Mouse (Mus musculus) heart, embryonic 14.5 days (tissue): ENCODE data around the gene Bicral. TPM values are rescaled to one million over a fixed set of nuclear protein-coding genes. Genes with fewer than 3 reads are reported as not detected.

Source experiments
- ATAC-seq: fragments of 200-750 bp; cut with Nextera tagmentation; 2 replicates; pipeline ENCODE4 v1.8.0; 2017; ENCODE audit warnings: low read depth, moderate TSS enrichment; ENCODE audit not compliant: insufficient number of reproducible peaks, insufficient read depth, low FRiP score
- H3K27ac ChIP-seq, 2 experiments: fragments of 200-500 bp in 1 of 2; fragments of 300-500 bp in 1 of 2; sonication (generic) in 1 of 2; replicated peaks in 1 of 2; 2 replicates each; pipeline ENCODE4 v1.5.1; 2012 to 2014; ENCODE audit warnings: low read depth in 2 of 2, low read length in 2 of 2, control low read depth in 1 of 2, mild to moderate bottlenecking in 1 of 2, mixed read lengths in 1 of 2; ENCODE audit not compliant: control insufficient read depth in 1 of 2, insufficient read depth in 1 of 2
- H3K27me3 ChIP-seq: fragments of 300-500 bp; sonication (generic); 2 replicates; pipeline ENCODE4 v1.6.1; 2014; ENCODE audit warnings: mild to moderate bottlenecking, low read length, control low read depth; ENCODE audit not compliant: control insufficient read depth, insufficient read depth
- H3K36me3 ChIP-seq: fragments of 300-500 bp; sonication (generic); 2 replicates; pipeline ENCODE4 v1.6.1; 2014; ENCODE audit warnings: mild to moderate bottlenecking, control low read depth, low read length, mixed read lengths; ENCODE audit not compliant: control insufficient read depth, insufficient read depth
- H3K4me1 ChIP-seq, 2 experiments: fragments of 200-500 bp in 1 of 2; fragments of 300-500 bp in 1 of 2; sonication (generic) in 1 of 2; 2 replicates each; pipeline ENCODE4 v1.6.1; 2012 to 2014; ENCODE audit warnings: low read length in 2 of 2, control low read depth in 1 of 2, mixed read lengths in 1 of 2; ENCODE audit not compliant: control insufficient read depth in 2 of 2, insufficient read depth in 2 of 2
- H3K4me2 ChIP-seq: fragments of 300-500 bp; sonication (generic); 2 replicates; pipeline ENCODE4 v1.6.1; 2014; ENCODE audit warnings: mild to moderate bottlenecking, low read length
- H3K4me3 ChIP-seq, 2 experiments: fragments of 200-500 bp in 1 of 2; fragments of 300-500 bp in 1 of 2; sonication (generic) in 1 of 2; 2 replicates each; pipeline ENCODE4 v1.5.1; 2012 to 2014; ENCODE audit warnings: low read length in 2 of 2, mild to moderate bottlenecking in 2 of 2, control low read depth in 1 of 2, low read depth in 1 of 2, moderate library complexity in 1 of 2; ENCODE audit not compliant: control insufficient read depth in 1 of 2, insufficient read depth in 1 of 2
- H3K9ac ChIP-seq: fragments of 300-500 bp; sonication (generic); 2 replicates; pipeline ENCODE4 v1.6.1; 2014; ENCODE audit warnings: mild to moderate bottlenecking, low read length
- H3K9me3 ChIP-seq: fragments of 300-500 bp; sonication (generic); 2 replicates; pipeline ENCODE4 v1.6.1; 2016; ENCODE audit warnings: low read length, control low read depth; ENCODE audit not compliant: control insufficient read depth
- WGBS: fragments of 180-500 bp; shearing (Covaris S2); extraction: QIAGEN DNeasy Blood & Tissue Kit; methylation state at CpG from one replicate; pipeline ENCODE4 v1.1.7; 2014; 5-methylcytosine and 5-hydroxymethylcytosine counted together
- polyA plus RNA-seq: library from polyadenylated mRNA; unstranded; fragments of >200 nt; fragmentation: Nextera tagmentation; extraction: Ambion mirVana; gene quantifications from 2 replicates; pipeline ENCODE4 v1.2.1, GENCODE M21; 2014

Bicral gene
- polyA plus RNA-seq, 1 experiment from 2014 or later, result 6.4 TPM

- no peak for ATAC-seq
- H3K9me3 ChIP-seq, result no peaks in the 10 kb centered on the region
- no peaks in the 10 kb centered on the region for H3K36me3 ChIP-seq
- peaks cover 5% of the 10 kb centered on the region; the same call in 1 of the 2 replicates for H3K27me3 ChIP-seq
- no peak overlapping the region for H3K4me2 ChIP-seq
- no peak overlapping the region for H3K4me3 ChIP-seq
- H3K4me1 ChIP-seq, result peaks cover 9 to 23% of the 10 kb centered on the region in 2 experiments
- H3K27ac ChIP-seq, result no peak overlapping the region
- H3K9ac ChIP-seq, result no peak overlapping the region
- WGBS, result 88% methylated on average over 9 of the region's 9 CpGs
Measured at GRCm38 (mm10) chr17:46883107-46883506, 24.8 kb upstream of the Bicral start.

GRCm38 (mm10) chr17:46881728-46882127 is 23.4 kb upstream of the Bicral start:
- no peak overlapping the region for H3K27ac ChIP-seq
- WGBS, result 80% methylated on average over 6 of the region's 6 CpGs
- ATAC-seq, result no peak
- no peaks in the 10 kb centered on the region for H3K9me3 ChIP-seq
- no peaks in the 10 kb centered on the region for H3K36me3 ChIP-seq
- peaks cover 5% of the 10 kb centered on the region; the same call in 1 of the 2 replicates for H3K27me3 ChIP-seq
- H3K4me1 ChIP-seq, result peaks cover 9 to 23% of the 10 kb centered on the region in 2 experiments
- no peak overlapping the region for H3K4me3 ChIP-seq
- no peak overlapping the region for H3K9ac ChIP-seq
- no peak overlapping the region for H3K4me2 ChIP-seq

DNA sequence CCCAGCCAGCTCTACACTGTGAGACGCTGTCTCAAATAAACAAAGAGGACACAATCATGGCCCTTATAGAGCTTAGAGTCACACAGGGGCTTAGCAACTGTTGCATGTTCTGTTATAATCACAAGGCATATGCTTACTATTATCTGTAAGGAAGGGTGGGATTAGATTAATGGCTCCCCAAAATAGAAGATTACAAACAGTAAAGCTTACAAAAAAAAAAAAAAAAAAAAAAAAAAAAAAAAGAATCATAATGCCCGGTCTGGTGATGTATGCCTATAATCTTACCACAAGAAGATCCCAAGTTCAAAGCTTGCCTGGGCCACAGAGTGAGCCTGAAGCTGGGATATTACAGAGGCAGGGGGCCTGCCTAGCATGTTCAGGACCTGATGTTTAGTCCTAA is 22.0 kb upstream of the Bicral start:
- peaks cover 5% of the 10 kb centered on the region; the same call in 1 of the 2 replicates for H3K27me3 ChIP-seq
- no peaks in the 10 kb centered on the region for H3K36me3 ChIP-seq
- peak overlapping the region; percentile 12 to 73; a peak in 2 of 4 replicates for H3K27ac ChIP-seq
- no peak for ATAC-seq
- no peak overlapping the region for H3K4me2 ChIP-seq
- no peaks in the 10 kb centered on the region for H3K9me3 ChIP-seq
- H3K4me3 ChIP-seq, result no peak overlapping the region
- no peak overlapping the region for H3K9ac ChIP-seq
- 60% methylated on average over 2 of the region's 2 CpGs for WGBS
- H3K4me1 ChIP-seq, result peaks cover 0 to 11% of the 10 kb centered on the region in 2 experiments; a peak in 2 of 4 replicates

DNA sequence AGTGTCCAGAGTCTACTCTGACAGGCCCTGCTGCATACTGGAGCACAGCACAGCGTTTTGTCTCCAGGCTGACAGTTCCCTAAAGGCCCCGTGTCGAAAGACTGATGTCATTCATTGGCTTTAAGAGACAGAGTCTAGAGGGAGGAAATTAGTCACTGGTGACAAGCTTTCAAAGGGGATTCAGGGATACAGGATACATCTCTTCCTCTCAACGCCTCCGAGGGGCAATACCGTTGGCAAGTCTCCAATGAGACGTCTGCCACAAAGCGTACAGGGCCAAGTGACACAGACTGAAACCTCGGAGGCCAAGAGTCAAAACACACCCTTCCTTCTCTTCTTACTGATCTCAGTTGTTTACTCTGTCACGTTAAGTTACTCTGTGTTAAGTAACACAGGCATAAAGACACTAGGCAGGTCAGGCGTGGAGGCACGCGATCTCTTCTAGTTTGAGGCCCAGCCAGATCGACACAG is 21.6 kb upstream of the Bicral start:
- Histone ChIP-seq H3K27me3 (peaks cover 5% of the 10 kb centered on the region; the same call in 1 of the 2 replicates), H3K4me1 (peaks cover 0 to 8% of the 10 kb centered on the region in 2 experiments; a peak in 2 of 4 replicates), H3K9me3 (no peaks in the 10 kb centered on the region), H3K27ac (peak overlapping the region; percentile 57 to 73), H3K4me3 (no peak overlapping the region), H3K36me3 (no peaks in the 10 kb centered on the region), H3K9ac (no peak overlapping the region), H3K4me2 (no peak overlapping the region)
- peak; percentile 41 for ATAC-seq
- 18% methylated on average over 14 of the region's 14 CpGs for WGBS

GRCm38 (mm10) chr17:46877061-46877460 is 18.8 kb upstream of the Bicral start:
- H3K4me2 ChIP-seq, result no peak overlapping the region
- 83% methylated on average over 5 of the region's 5 CpGs for WGBS

GRCm38 (mm10) chr17:46876371-46876950 is 18.2 kb upstream of the Bicral start:
- 73% methylated on average over 8 of the region's 8 CpGs for WGBS
- Histone ChIP-seq H3K27ac (0 out of 4 replicates have a peak overlapping the region, but pooled peaks of 1 of the 2 experiments have one; percentile 22), H3K9ac (no peak overlapping the region)

More at GRCm38 (mm10) chr17:46877061-46877460, 18.8 kb upstream of the Bicral start:
- no peaks in the 10 kb centered on the region for H3K27me3 ChIP-seq
- peaks cover 13 to 24% of the 10 kb centered on the region in 2 experiments for H3K4me1 ChIP-seq
- H3K9ac ChIP-seq, result no peak overlapping the region
- no peak for ATAC-seq
- no peaks in the 10 kb centered on the region for H3K36me3 ChIP-seq
- no peak overlapping the region for H3K4me3 ChIP-seq
- H3K27ac ChIP-seq, result 0 out of 4 replicates have a peak overlapping the region, but pooled peaks of 1 of the 2 experiments have one; percentile 22
- no peaks in the 10 kb centered on the region for H3K9me3 ChIP-seq

DNA sequence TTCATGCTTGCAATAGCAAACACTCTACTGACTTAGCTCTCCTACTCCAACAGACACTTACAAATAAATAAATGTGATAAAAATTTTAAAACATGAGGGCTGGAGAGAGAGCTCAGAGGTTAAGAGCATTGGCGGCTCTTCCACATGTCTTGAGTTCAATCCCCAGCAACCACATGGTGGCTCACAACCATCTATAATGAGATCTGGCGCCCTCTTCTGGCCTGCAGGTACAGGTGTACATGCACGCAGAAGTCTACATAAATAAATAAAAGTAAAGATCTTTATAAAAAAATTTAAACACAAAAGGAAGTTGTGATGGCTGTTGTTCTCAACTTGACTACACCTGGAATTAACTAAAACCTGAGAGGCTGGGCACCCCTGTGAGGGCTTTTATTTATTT is 17.3 kb upstream of the Bicral start:
- H3K36me3 ChIP-seq, result no peaks in the 10 kb centered on the region
- H3K4me2 ChIP-seq, result no peak overlapping the region
- peaks cover 13 to 24% of the 10 kb centered on the region in 2 experiments for H3K4me1 ChIP-seq
- no peak overlapping the region for H3K27ac ChIP-seq
- H3K4me3 ChIP-seq, result no peak overlapping the region
- ATAC-seq, result no peak
- no peak overlapping the region for H3K9ac ChIP-seq
- WGBS, result 74% methylated on average over 3 of the region's 3 CpGs
- no peaks in the 10 kb centered on the region for H3K27me3 ChIP-seq
- H3K9me3 ChIP-seq, result no peaks in the 10 kb centered on the region

More at GRCm38 (mm10) chr17:46876371-46876950, 18.2 kb upstream of the Bicral start:
- Histone ChIP-seq H3K4me3 (no peak overlapping the region), H3K27me3 (no peaks in the 10 kb centered on the region), H3K4me1 (peaks cover 13 to 24% of the 10 kb centered on the region in 2 experiments), H3K36me3 (no peaks in the 10 kb centered on the region), H3K9me3 (no peaks in the 10 kb centered on the region), H3K4me2 (no peak overlapping the region)
- ATAC-seq, result no peak
